Mouse (Mus musculus) cortical plate, adult 2 months (tissue): ENCODE results near the gene Sars2. TPM values are rescaled to one million over a fixed set of nuclear protein-coding genes. Genes with fewer than 3 reads are reported as not detected.
A peak's percentile ranks its signal among the peaks of the same experiment; 100 is the strongest.

Source experiments
- H3K27ac ChIP-seq: fragments of 200-500 bp; 2 replicates; pipeline ENCODE4 v1.5.1; 2012; ENCODE audit warnings: low read length, control low read depth, inconsistent platforms; ENCODE audit not compliant: insufficient read depth
- H3K4me1 ChIP-seq: fragments of 200-500 bp; 2 replicates; pipeline ENCODE4 v1.6.1; 2011; ENCODE audit warnings: low read length; ENCODE audit not compliant: control insufficient read depth, insufficient read depth
- H3K4me3 ChIP-seq: fragments of 200-500 bp; 2 replicates; pipeline ENCODE4 v1.5.1; 2011; ENCODE audit warnings: mild to moderate bottlenecking, low read length, control low read depth; ENCODE audit not compliant: insufficient read depth
- CTCF ChIP-seq: fragments of 200-500 bp; IDR thresholded peaks from 2 replicates; pipeline ENCODE4 v1.5.1; 2011; ENCODE audit warnings: mild to moderate bottlenecking, control low read depth, low read length; ENCODE audit not compliant: insufficient read depth; ENCODE audit errors: extremely low read depth
- POLR2A ChIP-seq: fragments of 200-500 bp; IDR thresholded peaks from 2 replicates; pipeline ENCODE4 v1.6.1; 2011; ENCODE audit warnings: mild to moderate bottlenecking, low read length, control low read depth; ENCODE audit not compliant: insufficient read depth; ENCODE audit errors: extremely low read depth
- polyA plus RNA-seq: library from polyadenylated mRNA; depleted of rRNA; stranded (reverse); fragments of >200 nt; gene quantifications from 2 replicates; pipeline ENCODE4 v1.2.3, GENCODE M21; 2012

The Sars2 gene
- polyA plus RNA-seq, 1 experiment: 15.2 TPM

GRCm38 (mm10) chr7:28709454-28709853 is 32.3 kb upstream of the Sars2 start:
- no peak overlapping the region for H3K4me3 ChIP-seq
- H3K4me1 ChIP-seq: no peaks in the 10 kb centered on the region; the same call in none of the 2 replicates
- TF ChIP-seq POLR2A (no peak), CTCF (no peak)
- H3K27ac ChIP-seq: no peak overlapping the region

DNA sequence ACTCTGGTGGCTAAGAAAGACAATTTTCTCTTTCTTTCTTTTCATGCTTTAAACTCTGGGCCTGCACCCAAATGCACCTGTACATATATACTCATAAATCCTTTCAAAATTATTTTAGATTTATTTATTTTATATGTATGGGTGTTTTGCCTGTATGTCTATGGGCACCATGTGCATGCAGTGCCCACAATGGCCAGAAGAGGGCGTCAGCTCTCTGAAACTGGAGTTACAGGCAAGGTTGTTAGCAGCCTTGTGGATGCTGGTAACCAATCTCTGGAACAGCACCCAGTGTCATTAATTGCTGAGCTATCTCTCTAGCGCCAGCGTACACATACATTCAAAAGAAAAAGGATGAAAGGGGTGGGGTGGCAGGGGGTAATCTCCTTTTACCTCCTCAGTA is 30.8 kb upstream of the Sars2 start:
- Histone ChIP-seq H3K4me1 (no peaks in the 10 kb centered on the region; the same call in none of the 2 replicates), H3K27ac (no peak overlapping the region), H3K4me3 (no peak overlapping the region)
- no peak for TF ChIP-seq POLR2A
- TF ChIP-seq CTCF: no peak

- Histone ChIP-seq H3K27ac (no peak overlapping the region), H3K4me1 (no peaks in the 10 kb centered on the region; the same call in none of the 2 replicates), H3K4me3 (no peak overlapping the region)
- TF ChIP-seq POLR2A (no peak), CTCF (no peak)
Observed at GRCm38 (mm10) chr7:28714667-28715066, 27.1 kb upstream of the Sars2 start.

DNA sequence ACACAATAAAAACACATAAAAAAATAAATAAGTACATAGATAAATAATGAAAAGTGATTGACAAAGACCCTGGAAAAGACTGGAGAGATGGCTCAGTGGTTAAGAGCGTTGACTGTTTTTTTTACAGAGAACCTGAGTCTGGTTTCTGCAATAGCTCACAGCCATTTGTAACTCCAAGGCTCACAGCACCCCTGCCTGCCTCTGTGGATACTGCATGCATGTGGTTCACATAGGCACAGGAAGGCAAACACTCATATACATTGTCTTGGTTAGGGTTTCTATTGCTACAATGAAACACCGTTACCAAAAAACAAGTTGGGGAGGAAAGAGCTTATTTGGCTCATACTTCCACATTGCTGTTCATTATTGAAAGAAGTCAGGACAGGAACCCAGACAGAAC is 26.2 kb upstream of the Sars2 start:
- Histone ChIP-seq H3K4me3 (no peak overlapping the region), H3K27ac (no peak overlapping the region), H3K4me1 (no peaks in the 10 kb centered on the region; the same call in none of the 2 replicates)
- TF ChIP-seq CTCF (no peak), POLR2A (no peak)

GRCm38 (mm10) chr7:28716590-28717281 is 25.1 kb upstream of the Sars2 start, which contains the start of gene Fbxo17:
Fbxo17 (plus strand) TSS chr7:28716804.
- Histone ChIP-seq H3K4me3 (peak within 1 kb of the TSS; percentile 31), H3K4me1 (no peaks in the 10 kb centered on the region; the same call in none of the 2 replicates), H3K27ac (no peak within 1 kb of the TSS)
- TF ChIP-seq CTCF (no peak), POLR2A (no peak)

- Histone ChIP-seq H3K4me1 (no peaks in the 10 kb centered on the region; the same call in none of the 2 replicates), H3K4me3 (no peak overlapping the region), H3K27ac (no peak overlapping the region)
- TF ChIP-seq CTCF (no peak), POLR2A (no peak)
Observed at GRCm38 (mm10) chr7:28717726-28718125, 24.1 kb upstream of the Sars2 start.

DNA sequence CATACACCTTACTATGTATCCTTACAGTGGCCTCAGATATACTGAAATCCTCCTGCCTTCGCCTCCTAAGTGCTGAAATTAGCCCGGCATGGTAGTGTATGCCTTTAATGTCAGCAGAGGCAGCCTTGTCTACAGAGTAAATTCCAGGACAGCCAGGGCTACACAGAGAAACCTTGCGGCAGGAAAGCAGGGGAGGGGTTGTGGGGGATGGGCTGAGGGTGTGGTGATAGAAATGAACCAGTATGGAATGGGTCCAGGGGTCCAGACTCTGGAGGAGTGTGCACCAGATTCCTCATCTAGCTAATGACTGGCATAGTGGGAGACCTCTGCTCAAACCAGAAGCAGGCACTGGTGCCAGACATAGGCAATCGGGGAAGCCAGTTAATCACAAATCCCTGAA is 22.6 kb upstream of the Sars2 start:
- Histone ChIP-seq H3K4me3 (no peak overlapping the region), H3K27ac (no peak overlapping the region), H3K4me1 (no peaks in the 10 kb centered on the region; the same call in none of the 2 replicates)
- no peak for TF ChIP-seq POLR2A
- no peak for TF ChIP-seq CTCF

DNA sequence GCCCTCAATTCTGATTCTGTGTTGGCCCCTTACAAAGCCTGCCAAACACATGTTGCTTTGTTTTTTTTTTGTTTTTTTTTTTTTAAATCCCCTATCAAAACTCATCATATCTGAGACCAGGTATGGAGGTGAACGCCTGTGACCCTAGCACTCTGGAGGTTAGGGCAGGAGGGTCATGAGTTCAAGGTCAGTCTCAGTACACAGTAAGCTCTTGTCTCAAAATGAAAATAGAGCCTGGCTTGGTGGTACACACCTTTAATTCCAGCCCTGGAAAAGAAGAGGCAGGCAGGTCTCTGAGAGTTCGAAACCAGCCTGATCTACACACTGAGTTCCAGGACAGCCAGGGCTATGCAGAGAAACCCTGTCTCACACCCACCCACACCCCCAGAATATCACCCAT is 22.1 kb upstream of the Sars2 start:
- H3K27ac ChIP-seq: no peak overlapping the region
- TF ChIP-seq POLR2A: no peak
- no peaks in the 10 kb centered on the region for H3K4me1 ChIP-seq
- no peak overlapping the region for H3K4me3 ChIP-seq

- Histone ChIP-seq H3K4me1 (no peaks in the 10 kb centered on the region), H3K27ac (no peak overlapping the region), H3K4me3 (no peak overlapping the region)
- TF ChIP-seq POLR2A (no peak), CTCF (no peak)
Observed at GRCm38 (mm10) chr7:28720753-28721537, 20.8 kb upstream of the Sars2 start.

GRCm38 (mm10) chr7:28722079-28722478 is 19.7 kb upstream of the Sars2 start:
- no peaks in the 10 kb centered on the region for H3K4me1 ChIP-seq
- TF ChIP-seq POLR2A: no peak
- TF ChIP-seq CTCF: 0 out of 2 replicates have a peak, but pooled peaks have one; percentile 5
- H3K27ac ChIP-seq: no peak overlapping the region
- no peak overlapping the region for H3K4me3 ChIP-seq
